Comparison of ENCODE assay signal across 11 mouse cellular contexts in the genomic region with DNA sequence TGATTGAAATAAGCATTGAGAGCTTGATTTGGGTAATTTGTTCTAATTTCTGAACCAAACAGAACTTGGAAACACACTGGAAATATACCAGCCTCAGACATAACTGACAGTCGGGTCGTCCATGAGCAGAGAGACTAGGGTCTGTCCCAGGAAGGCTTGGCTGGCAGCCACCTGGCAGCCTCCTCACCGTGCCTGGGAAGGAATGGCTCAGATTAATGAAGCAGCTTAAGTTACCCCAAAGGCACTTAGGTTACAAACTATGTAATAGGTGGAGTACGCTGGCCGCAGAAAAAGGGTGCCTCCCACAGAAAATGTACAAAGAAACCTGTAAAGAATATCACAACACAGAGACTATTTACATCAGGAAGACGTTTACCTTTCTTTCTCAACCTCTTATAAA.
DNase-seq lines count a peak whose midpoint lies in the region; ATAC-seq and TF ChIP-seq lines count a peak whose summit lies in the region.
"Had no signal": no experiment of that assay in that cellular context is flagged by ENCODE, and none has a peak within 500 bp of the region (broad histone marks: within the 10 kb centered on the region; RNA-seq: fewer than 3 reads in every experiment).

No protein-coding gene starts in this region.

- H3K9me3 ChIP-seq in heart, embryonic 16.5 days (replicated peaks; ENCODE audit: control insufficient read depth, low read length) = no peaks in the 10 kb centered on the region
- H3K9me3 ChIP-seq in midbrain, embryonic 14.5 days (ENCODE audit: control insufficient read depth, low read length) = no peaks in the 10 kb centered on the region
- H3K9me3 ChIP-seq in midbrain, embryonic 10.5 days (replicated peaks) = no peaks in the 10 kb centered on the region
- no peaks in the 10 kb centered on the region for H3K9me3 ChIP-seq in stomach, postnatal 0 days (ENCODE audit: control insufficient read depth, low read length)

- no peak for ATAC-seq in heart, embryonic 16.5 days (replicated peaks; ENCODE audit: extremely low read depth, insufficient read depth, low FRiP score)
- ATAC-seq in midbrain, embryonic 14.5 days (ENCODE audit: low FRiP score, low TSS enrichment) = no peak
- no peak for ATAC-seq in stomach, postnatal 0 days (ENCODE audit: low FRiP score, low TSS enrichment)
- no peak for ATAC-seq in granulocyte monocyte progenitor cell, adult 5-6 weeks (replicated peaks; ENCODE audit: poor library complexity, severe bottlenecking)

- peaks cover 54% of the 10 kb centered on the region for H3K4me1 ChIP-seq in heart, embryonic 16.5 days (ENCODE audit: control insufficient read depth, insufficient read depth, low read length)
- no peaks in the 10 kb centered on the region for H3K4me1 ChIP-seq in midbrain, embryonic 14.5 days (ENCODE audit: control insufficient read depth, insufficient read depth, low read length)
- peaks cover 42% of the 10 kb centered on the region for H3K4me1 ChIP-seq in midbrain, embryonic 10.5 days
- peaks cover 30% of the 10 kb centered on the region for H3K4me1 ChIP-seq in kidney, adult 2 months (ENCODE audit: control insufficient read depth, insufficient read depth, low read length)
- peaks cover 27% of the 10 kb centered on the region for H3K4me1 ChIP-seq in stomach, postnatal 0 days (replicated peaks; ENCODE audit: control insufficient read depth, insufficient read depth)
- no peaks in the 10 kb centered on the region; the same call in 1 of the 2 replicates for H3K4me1 ChIP-seq in thymus, adult 2 months (replicated peaks; ENCODE audit: control insufficient read depth, insufficient read depth, low read length)

- H3K27me3 ChIP-seq in heart, embryonic 16.5 days (ENCODE audit: control insufficient read depth, insufficient read depth, low read length) = no peaks in the 10 kb centered on the region
- H3K27me3 ChIP-seq in midbrain, embryonic 14.5 days (ENCODE audit: control insufficient read depth, insufficient read depth, low read length) = no peaks in the 10 kb centered on the region
- no peaks in the 10 kb centered on the region for H3K27me3 ChIP-seq in midbrain, embryonic 10.5 days (ENCODE audit: low read depth, poor library complexity, severe bottlenecking)
- H3K27me3 ChIP-seq in kidney, adult 2 months (replicated peaks; ENCODE audit: control insufficient read depth, insufficient read depth, low read length) = no peaks in the 10 kb centered on the region
- H3K27me3 ChIP-seq in stomach, postnatal 0 days (ENCODE audit: control insufficient read depth, insufficient read depth, low read length) = no peaks in the 10 kb centered on the region
- no peaks in the 10 kb centered on the region for H3K27me3 ChIP-seq in thymus, adult 2 months (ENCODE audit: control insufficient read depth, insufficient read depth, low read length)

- no peak for TF ChIP-seq EP300 in stomach, postnatal 0 days (optimal IDR thresholded peaks at IDR 0.05)

- H3K4me2 ChIP-seq in heart, embryonic 16.5 days (ENCODE audit: low read depth, low read length) = no peak overlapping the region
- H3K4me2 ChIP-seq in midbrain, embryonic 14.5 days (ENCODE audit: low read length) = no peak overlapping the region
- H3K4me2 ChIP-seq in stomach, postnatal 0 days (replicated peaks; ENCODE audit: low read depth) = no peak overlapping the region

- DNase-seq in heart, adult 18-20 months = no peak
- peak; percentile 51 for DNase-seq in midbrain, embryonic 14.5 days
- no peak for DNase-seq in midbrain, embryonic 10.5 days (ENCODE audit: low spot score)
- peak; percentile 53 for DNase-seq in kidney, adult 2 months
- peak; percentile 31 for DNase-seq in stomach, postnatal 0 days (ENCODE audit: low spot score)
- DNase-seq in thymus, adult 2 months = no peak
- DNase-seq: cerebellum, adult 9-11 months had no signal

- no peak for TF ChIP-seq POLR2A in kidney, adult 2 months (IDR thresholded peaks at IDR 0.05; ENCODE audit: low read depth, low read length)
- TF ChIP-seq POLR2A in thymus, adult 2 months (IDR thresholded peaks at IDR 0.05; ENCODE audit: control insufficient read depth, extremely low read depth, insufficient read depth, low read length, poor library complexity) = no peak

- no peak overlapping the region for H3K4me3 ChIP-seq in heart, embryonic 16.5 days (ENCODE audit: low read length)
- no peak overlapping the region for H3K4me3 ChIP-seq in midbrain, embryonic 14.5 days (replicated peaks; ENCODE audit: low read depth, low read length)
- no peak overlapping the region for H3K4me3 ChIP-seq in midbrain, embryonic 10.5 days
- H3K4me3 ChIP-seq in kidney, adult 2 months (ENCODE audit: insufficient read depth, low read depth, low read length) = no peak overlapping the region
- H3K4me3 ChIP-seq in stomach, postnatal 0 days (ENCODE audit: low read depth, low read length) = no peak overlapping the region
- H3K4me3 ChIP-seq in thymus, adult 2 months (ENCODE audit: control insufficient read depth, insufficient read depth, low read length) = no peak overlapping the region
- H3K4me3 ChIP-seq: myocyte had no signal

- peak overlapping the region; percentile 53; the same call in 1 of the 2 replicates for H3K27ac ChIP-seq in heart, embryonic 16.5 days (ENCODE audit: low read length)
- H3K27ac ChIP-seq in midbrain, embryonic 14.5 days (replicated peaks; ENCODE audit: low read depth, low read length) = no peak overlapping the region
- no peak overlapping the region for H3K27ac ChIP-seq in midbrain, embryonic 10.5 days (replicated peaks)
- H3K27ac ChIP-seq in kidney, adult 2 months (ENCODE audit: insufficient read depth, low read depth, low read length) = no peak overlapping the region
- peak overlapping the region; percentile 81 for H3K27ac ChIP-seq in stomach, postnatal 0 days (replicated peaks)
- H3K27ac ChIP-seq in thymus, adult 2 months (ENCODE audit: control insufficient read depth, insufficient read depth, low read length) = no peak overlapping the region
- H3K27ac ChIP-seq: liver, embryonic 14.5 days had no signal

- H3K9ac ChIP-seq in heart, embryonic 16.5 days (ENCODE audit: low read length) = no peak overlapping the region
- H3K9ac ChIP-seq in midbrain, embryonic 14.5 days (replicated peaks; ENCODE audit: low read length) = no peak overlapping the region
- no peak overlapping the region for H3K9ac ChIP-seq in stomach, postnatal 0 days (ENCODE audit: low read length)
- H3K9ac ChIP-seq: liver, embryonic 14.5 days had no signal

- no peak for TF ChIP-seq CTCF in kidney, adult 2 months (conservative IDR thresholded peaks at IDR 0.05; ENCODE audit: insufficient read depth, insufficient read length, low read depth, low read length)
- TF ChIP-seq CTCF in stomach, postnatal 0 days (IDR thresholded peaks at IDR 0.05; ENCODE audit: low read depth) = no peak
- no peak for TF ChIP-seq CTCF in thymus, adult 2 months (IDR thresholded peaks at IDR 0.05; ENCODE audit: borderline replicate concordance, control insufficient read depth, extremely low read depth, insufficient read depth, low read length, poor library complexity)

- H3K36me3 ChIP-seq in heart, embryonic 16.5 days (ENCODE audit: control insufficient read depth, insufficient read depth) = no peaks in the 10 kb centered on the region
- H3K36me3 ChIP-seq in midbrain, embryonic 14.5 days (ENCODE audit: control insufficient read depth, insufficient read depth, low read length) = peaks cover 36% of the 10 kb centered on the region
- peaks cover 4% of the 10 kb centered on the region; the same call in 1 of the 2 replicates for H3K36me3 ChIP-seq in midbrain, embryonic 10.5 days
- H3K36me3 ChIP-seq in kidney, adult 2 months (ENCODE audit: control insufficient read depth, insufficient read depth, low read length) = no peaks in the 10 kb centered on the region
- H3K36me3 ChIP-seq in stomach, postnatal 0 days (ENCODE audit: control insufficient read depth, insufficient read depth, low read length) = no peaks in the 10 kb centered on the region
- H3K36me3 ChIP-seq in thymus, adult 2 months (ENCODE audit: control insufficient read depth, insufficient read depth, low read length) = no peaks in the 10 kb centered on the region

- WGBS in heart, embryonic 16.5 days = 27% methylated on average over 6 of the region's 6 CpGs
- 69% methylated on average over 6 of the region's 6 CpGs for WGBS in midbrain, embryonic 14.5 days
- WGBS in midbrain, embryonic 10.5 days = 78% methylated on average over 6 of the region's 6 CpGs
- WGBS in kidney, adult 2 months = 26% methylated on average over 6 of the region's 6 CpGs
- WGBS in stomach, postnatal 0 days = 21% methylated on average over 6 of the region's 6 CpGs
- 91% methylated on average over 6 of the region's 6 CpGs for WGBS in thymus, adult 2 months

Comparison
In these comparisons a context has a peak if more than half of its experiments do, and no peak if none do; other contexts are left out.
1. DNase-seq: peak in midbrain, embryonic 14.5 days (single experiment), kidney, adult 2 months (single experiment) and stomach, postnatal 0 days (single experiment); none in heart, adult 18-20 months (0 of 2), midbrain, embryonic 10.5 days (single experiment) and thymus, adult 2 months (single experiment).
2. H3K27ac ChIP-seq: peak in heart, embryonic 16.5 days (single experiment) and stomach, postnatal 0 days (single experiment); none in midbrain, embryonic 14.5 days (single experiment), midbrain, embryonic 10.5 days (single experiment), kidney, adult 2 months (single experiment) and thymus, adult 2 months (single experiment).